Mouse (Mus musculus) frontal cortex, postnatal 25 days (tissue): ENCODE measurements around the gene Nmnat2.

ENCODE experiments used
- DNase-seq, 2 experiments: peaks; one replicate each; pipeline ENCODE4 v3.0.0; 2022; ENCODE audit warnings: low spot score in 2 of 2

Nmnat2 gene

GRCm38 (mm10) chr1:153019623-153020022 lies 64.8 kb downstream of the Nmnat2 start:
- no peak for DNase-seq

GRCm38 (mm10) chr1:153021034-153021638 lies 66.3 kb downstream of the Nmnat2 start:
- DNase-seq = no peak

GRCm38 (mm10) chr1:153023018-153023417 lies 68.2 kb downstream of the Nmnat2 start:
- DNase-seq = no peak

GRCm38 (mm10) chr1:153023875-153024274 lies 69.1 kb downstream of the Nmnat2 start:
- DNase-seq = no peak

GRCm38 (mm10) chr1:153024453-153024852 lies 69.7 kb downstream of the Nmnat2 start:
- DNase-seq = no peak

GRCm38 (mm10) chr1:153031345-153031744 lies 76.6 kb downstream of the Nmnat2 start:
- DNase-seq = no peak

- DNase-seq = no peak
Observed at GRCm38 (mm10) chr1:153031954-153032353, 77.2 kb downstream of the Nmnat2 start.

GRCm38 (mm10) chr1:153033145-153033908 lies 78.5 kb downstream of the Nmnat2 start:
- DNase-seq = no peak

- DNase-seq = no peak
Observed at GRCm38 (mm10) chr1:153034064-153034463, 79.3 kb downstream of the Nmnat2 start.

- peak; percentile 67 to 71 for DNase-seq
Observed at GRCm38 (mm10) chr1:153035328-153035944, 80.6 kb downstream of the Nmnat2 start.

GRCm38 (mm10) chr1:153037353-153038345 lies 82.9 kb downstream of the Nmnat2 start:
- DNase-seq = no peak

GRCm38 (mm10) chr1:153040091-153040490 lies 85.3 kb downstream of the Nmnat2 start:
- DNase-seq = no peak

GRCm38 (mm10) chr1:153041046-153041445 lies 86.3 kb downstream of the Nmnat2 start:
- no peak for DNase-seq

GRCm38 (mm10) chr1:153042318-153042717 lies 87.5 kb downstream of the Nmnat2 start:
- DNase-seq = no peak

GRCm38 (mm10) chr1:153043332-153043731 lies 88.5 kb downstream of the Nmnat2 start:
- no peak for DNase-seq

GRCm38 (mm10) chr1:153045368-153045767 lies 90.6 kb downstream of the Nmnat2 start:
- no peak for DNase-seq

- no peak for DNase-seq
Observed at GRCm38 (mm10) chr1:153048147-153048878, 93.5 kb downstream of the Nmnat2 start.

GRCm38 (mm10) chr1:153049451-153049850 lies 94.7 kb downstream of the Nmnat2 start:
- DNase-seq = no peak

GRCm38 (mm10) chr1:153051474-153051873 lies 96.7 kb downstream of the Nmnat2 start:
- no peak for DNase-seq

GRCm38 (mm10) chr1:153053619-153054018 lies 98.8 kb downstream of the Nmnat2 start:
- DNase-seq = no peak
